Mouse (Mus musculus) liver, adult 10 weeks (tissue): ENCODE results near the gene Olfr201. TPM values are rescaled to one million over a fixed set of nuclear protein-coding genes. Genes with fewer than 3 reads are reported as not detected.

Source experiments
- polyA plus RNA-seq: library from polyadenylated mRNA; stranded (reverse); fragments of 350-450 nt; fragmentation: Illumina TruSeq; extraction: RNeasy Lipid Tissue Mini Kit (QIAGEN cat#74804); gene quantifications from one replicate; pipeline ENCODE4 v1.2.3, GENCODE M21; 2014; ENCODE audit warnings: low read depth, low replicate concordance

Gene Olfr201
- polyA plus RNA-seq = not detected

DNA sequence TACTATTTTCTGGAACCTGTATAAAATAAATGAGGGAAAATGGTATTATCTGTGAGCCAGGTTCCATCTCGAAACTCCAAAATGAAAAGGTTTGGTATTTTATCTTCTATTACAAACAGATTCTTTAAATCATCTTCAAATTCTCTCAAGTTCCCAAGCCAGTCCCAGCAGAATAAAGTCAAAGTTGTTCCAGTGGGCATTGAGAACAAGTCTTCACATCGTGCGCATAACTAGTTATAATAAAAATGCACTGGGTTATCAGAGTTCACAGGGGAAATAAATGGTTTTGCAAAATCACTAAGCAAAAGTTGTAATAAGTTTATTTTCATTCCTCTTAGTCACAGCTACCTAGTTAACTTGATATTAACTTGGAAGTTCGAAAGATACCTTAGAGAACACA lies at the start of gene Olfr201:
Gene Olfr201 (minus strand): TSS at position 101 of the 400 bp plus-strand sequence.

DNA sequence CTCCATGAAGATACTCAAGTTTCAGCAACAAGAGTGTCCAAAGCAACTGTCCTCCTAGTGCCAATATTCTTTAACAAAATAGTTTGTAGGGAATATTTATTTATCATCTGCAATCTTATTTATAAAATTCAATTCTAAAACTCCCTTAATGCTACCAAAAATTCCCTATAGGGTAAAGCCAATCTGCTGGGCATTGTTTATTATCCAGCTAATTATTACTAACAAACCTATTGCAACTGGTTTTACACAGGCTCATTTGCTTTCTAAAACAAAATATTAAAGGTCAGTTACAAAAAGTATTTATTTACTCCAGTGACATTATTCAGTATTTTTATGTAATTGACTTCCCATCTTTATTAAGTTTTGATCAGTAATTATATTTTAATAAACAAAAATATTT lies 45.7 kb upstream of the Olfr201 start, which contains the start of gene Olfr204:
Gene Olfr204 (minus strand): TSS at position 101 of the 400 bp plus-strand sequence.

DNA sequence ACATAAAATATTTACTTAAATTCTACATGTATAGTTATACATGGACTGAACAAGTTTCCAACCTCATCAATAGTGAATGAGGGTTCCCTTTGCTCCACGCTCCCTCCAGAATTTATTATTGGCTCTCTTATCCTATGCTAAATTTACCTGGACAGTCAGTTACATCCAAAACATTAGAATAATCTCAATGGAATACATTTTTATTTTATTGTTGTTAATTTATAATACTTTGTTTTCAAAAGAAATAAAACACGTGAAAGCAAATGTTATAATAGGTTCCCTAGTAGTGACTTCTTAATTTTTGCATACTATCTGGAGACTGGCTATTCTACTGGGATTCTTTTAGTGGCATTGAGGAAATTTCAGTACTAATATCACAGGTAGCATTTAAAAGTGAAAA lies 26.1 kb upstream of the Olfr201 start, which contains the start of gene Olfr203:
Gene Olfr203 (plus strand): TSS at position 301 of the 400 bp plus-strand sequence.

DNA sequence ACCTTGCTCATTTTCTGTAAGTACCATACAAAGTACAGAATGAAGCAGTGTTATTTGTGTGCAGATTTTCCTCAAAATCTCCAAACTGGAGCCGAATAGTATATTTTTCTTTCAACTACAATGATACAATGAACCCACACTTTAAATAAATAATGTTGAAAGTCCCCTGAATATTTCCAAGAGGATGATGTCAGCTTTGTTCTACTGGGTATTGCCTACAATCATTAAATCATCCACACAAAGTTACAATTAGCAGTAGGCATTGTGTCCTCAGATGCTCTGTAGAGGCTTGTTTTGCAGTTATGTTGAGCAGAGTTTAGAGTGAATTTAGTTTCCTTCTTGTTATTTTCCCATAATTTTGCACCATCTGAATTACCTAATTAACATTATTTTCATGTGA lies 14.3 kb upstream of the Olfr201 start, which contains the start of gene Olfr202:
Gene Olfr202 (minus strand): TSS at position 101 of the 400 bp plus-strand sequence.

DNA sequence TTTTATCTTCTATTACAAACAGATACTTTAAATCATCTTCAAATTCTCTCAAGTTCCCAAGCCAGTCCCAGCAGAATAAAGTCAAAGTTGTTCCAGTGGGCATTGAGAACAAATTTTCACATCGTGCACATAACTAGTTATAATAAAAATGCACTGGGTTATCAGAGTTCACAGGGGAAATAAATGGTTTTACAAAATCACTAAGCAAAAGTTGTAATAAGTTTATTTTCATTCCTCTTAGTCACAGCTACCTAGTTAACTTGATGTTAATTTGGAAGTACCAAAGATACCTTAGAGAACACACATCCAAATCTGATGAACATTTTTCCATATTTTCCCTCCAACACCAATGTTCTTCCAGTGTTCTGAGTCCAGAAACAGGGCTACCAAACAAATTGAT lies 52.8 kb downstream of the Olfr201 start, which contains the start of gene Olfr199:
Gene Olfr199 (minus strand): TSS at position 101 of the 400 bp plus-strand sequence.

Other genes starting within 250 kb of the Olfr201 start
- not detected for gene Olfr186, start 242.3 kb downstream of the Olfr201 start, polyA plus RNA-seq
- gene Olfr187, start 232.9 kb downstream of the Olfr201 start, polyA plus RNA-seq = not detected
- not detected for gene Olfr190, start 194.6 kb downstream of the Olfr201 start, polyA plus RNA-seq
- not detected for gene Olfr191, start 182.8 kb downstream of the Olfr201 start, polyA plus RNA-seq
- not detected for gene Olfr193, start 160.8 kb downstream of the Olfr201 start, polyA plus RNA-seq
- not detected for gene Olfr194, start 151.6 kb downstream of the Olfr201 start, polyA plus RNA-seq
- gene Olfr195, start 125.6 kb downstream of the Olfr201 start, polyA plus RNA-seq = not detected
- gene Olfr196, start 102.2 kb downstream of the Olfr201 start, polyA plus RNA-seq = not detected
- gene Olfr198, start 69.1 kb downstream of the Olfr201 start, polyA plus RNA-seq = not detected
- gene Olfr199, start 52.9 kb downstream of the Olfr201 start, polyA plus RNA-seq = not detected
- not detected for gene Olfr202, start 14.2 kb upstream of the Olfr201 start, polyA plus RNA-seq
- gene Olfr203, start 26.2 kb upstream of the Olfr201 start, polyA plus RNA-seq = not detected
- not detected for gene Olfr204, start 45.6 kb upstream of the Olfr201 start, polyA plus RNA-seq
- not detected for gene Olfr205, start 58.5 kb upstream of the Olfr201 start, polyA plus RNA-seq
- not detected for gene Olfr206, start 76.6 kb upstream of the Olfr201 start, polyA plus RNA-seq
- gene Olfr209, start 91.4 kb upstream of the Olfr201 start, polyA plus RNA-seq = not detected
- gene Gabrr3, start 134.7 kb upstream of the Olfr201 start, polyA plus RNA-seq = not detected
- gene Riox2, start 199.1 kb upstream of the Olfr201 start, polyA plus RNA-seq = 20.5 TPM